Mouse (Mus musculus): ENCODE measurements at regions not wholly inside any gene's neighbourhood (a gene's known extent, or its start where the extent isn't known, plus 50 kb on each side); places are given as distances from the start of the nearest gene placed in this dataset.

GRCm38 (mm10) chr4:110038696-110039095 lies 60.8 kb downstream of the Dmrta2 start:
- Histone ChIP-seq H3K9ac (replicated peaks) (no peak overlapping the region), H3K27ac (no peak overlapping the region), H3K4me2 (ENCODE audit: low read depth) (no peak overlapping the region), H3K36me3 (replicated peaks; ENCODE audit: control insufficient read depth, insufficient read depth, low read depth) (no peaks in the 10 kb centered on the region), H3K9me3 (ENCODE audit: control insufficient read depth, low read length) (no peaks in the 10 kb centered on the region), H3K27me3 (ENCODE audit: control insufficient read depth, insufficient read depth, low read length) (no peaks in the 10 kb centered on the region), H3K4me3 (ENCODE audit: insufficient read depth in 1 of 2, low read depth in 2 of 2, low read length in 2 of 2) (no peak overlapping the region), H3K4me1 (replicated peaks; ENCODE audit: control insufficient read depth in 2 of 2, insufficient read depth in 2 of 2, low read length in 1 of 2) (no peaks in the 10 kb centered on the region)
- TF ChIP-seq CTCF (IDR thresholded peaks at IDR 0.05; ENCODE audit: low read depth) (no peak), EP300 (IDR thresholded peaks at IDR 0.05; ENCODE audit: low read depth) (no peak)
- no peak for DNase-seq (ENCODE audit: low read depth in 3 of 3, low spot score in 3 of 3)
- WGBS (ENCODE audit: insufficient replicate concordance), result 39% methylated on average over 5 of the region's 5 CpGs
- ATAC-seq (ENCODE audit: insufficient read depth), result no peak

GRCm38 (mm10) chr4:110044851-110045618 lies 67.2 kb downstream of the Dmrta2 start:
- Histone ChIP-seq H3K36me3 (replicated peaks; ENCODE audit: control insufficient read depth, insufficient read depth, low read depth) (no peaks in the 10 kb centered on the region), H3K4me2 (ENCODE audit: low read depth) (no peak overlapping the region), H3K4me1 (replicated peaks; ENCODE audit: control insufficient read depth in 2 of 2, insufficient read depth in 2 of 2, low read length in 1 of 2) (no peaks in the 10 kb centered on the region), H3K27ac (no peak overlapping the region), H3K9me3 (ENCODE audit: control insufficient read depth, low read length) (no peaks in the 10 kb centered on the region), H3K9ac (replicated peaks) (no peak overlapping the region), H3K27me3 (ENCODE audit: control insufficient read depth, insufficient read depth, low read length) (no peaks in the 10 kb centered on the region), H3K4me3 (ENCODE audit: insufficient read depth in 1 of 2, low read depth in 2 of 2, low read length in 2 of 2) (no peak overlapping the region)
- TF ChIP-seq EP300 (IDR thresholded peaks at IDR 0.05; ENCODE audit: low read depth), result no peak
- TF ChIP-seq CTCF (IDR thresholded peaks at IDR 0.05; ENCODE audit: low read depth), result no peak
- DNase-seq (ENCODE audit: low read depth in 3 of 3, low spot score in 3 of 3) (no peak), ATAC-seq (ENCODE audit: insufficient read depth) (no peak)
- WGBS (ENCODE audit: insufficient replicate concordance), result 56% methylated on average over 17 of the region's 17 CpGs

- no peak overlapping the region for H3K27ac ChIP-seq
- 63% methylated on average over 12 of the region's 12 CpGs for WGBS (ENCODE audit: insufficient replicate concordance)
- H3K4me3 ChIP-seq (ENCODE audit: insufficient read depth in 1 of 2, low read depth in 2 of 2, low read length in 2 of 2), result no peak overlapping the region
- H3K9me3 ChIP-seq (ENCODE audit: control insufficient read depth, low read length), result no peaks in the 10 kb centered on the region
- H3K4me1 ChIP-seq (replicated peaks; ENCODE audit: control insufficient read depth in 2 of 2, insufficient read depth in 2 of 2, low read length in 1 of 2), result no peaks in the 10 kb centered on the region
- TF ChIP-seq EP300 (IDR thresholded peaks at IDR 0.05; ENCODE audit: low read depth) (no peak), CTCF (IDR thresholded peaks at IDR 0.05; ENCODE audit: low read depth) (no peak)
- ATAC-seq (ENCODE audit: insufficient read depth) (no peak), DNase-seq (ENCODE audit: low read depth in 3 of 3, low spot score in 3 of 3) (no peak)
- H3K27me3 ChIP-seq (ENCODE audit: control insufficient read depth, insufficient read depth, low read length), result no peaks in the 10 kb centered on the region
- no peak overlapping the region for H3K4me2 ChIP-seq (ENCODE audit: low read depth)
- H3K36me3 ChIP-seq (replicated peaks; ENCODE audit: control insufficient read depth, insufficient read depth, low read depth), result no peaks in the 10 kb centered on the region
- H3K9ac ChIP-seq (replicated peaks), result no peak overlapping the region
Observed at GRCm38 (mm10) chr4:110045651-110046269, 67.9 kb downstream of the Dmrta2 start.

DNA sequence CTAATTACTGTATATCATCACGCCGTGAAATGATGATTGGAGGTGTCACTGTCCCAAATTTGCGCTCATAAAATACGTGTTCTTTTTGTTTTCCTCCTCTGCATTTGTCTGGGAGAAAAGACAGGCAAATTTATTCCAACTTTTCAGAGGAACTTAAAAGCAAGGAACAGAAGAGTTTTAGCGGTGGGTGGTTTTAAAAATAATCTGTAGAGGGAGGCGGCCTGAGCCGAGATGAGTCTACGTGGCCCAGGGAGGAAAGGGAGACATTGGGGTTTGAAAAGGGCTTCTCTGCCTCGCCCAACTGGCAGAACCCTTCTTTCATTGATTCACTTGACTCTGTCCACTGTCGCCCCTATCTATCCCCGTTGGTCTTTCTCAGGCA lies 68.4 kb downstream of the Dmrta2 start:
- H3K27ac ChIP-seq, result no peak overlapping the region
- TF ChIP-seq CTCF (IDR thresholded peaks at IDR 0.05; ENCODE audit: low read depth) (no peak), EP300 (IDR thresholded peaks at IDR 0.05; ENCODE audit: low read depth) (no peak)
- H3K4me3 ChIP-seq (ENCODE audit: insufficient read depth in 1 of 2, low read depth in 2 of 2, low read length in 2 of 2), result no peak overlapping the region
- no peak overlapping the region for H3K4me2 ChIP-seq (ENCODE audit: low read depth)
- no peak for ATAC-seq (ENCODE audit: insufficient read depth)
- 72% methylated on average over 11 of the region's 11 CpGs for WGBS (ENCODE audit: insufficient replicate concordance)
- no peaks in the 10 kb centered on the region for H3K36me3 ChIP-seq (replicated peaks; ENCODE audit: control insufficient read depth, insufficient read depth, low read depth)
- no peaks in the 10 kb centered on the region for H3K27me3 ChIP-seq (ENCODE audit: control insufficient read depth, insufficient read depth, low read length)
- H3K4me1 ChIP-seq (replicated peaks; ENCODE audit: control insufficient read depth in 2 of 2, insufficient read depth in 2 of 2, low read length in 1 of 2), result no peaks in the 10 kb centered on the region
- H3K9me3 ChIP-seq (ENCODE audit: control insufficient read depth, low read length), result no peaks in the 10 kb centered on the region
- no peak for DNase-seq (ENCODE audit: low read depth in 3 of 3, low spot score in 3 of 3)
- no peak overlapping the region for H3K9ac ChIP-seq (replicated peaks)
